Mouse (Mus musculus): ENCODE results near the gene Pde6b. TPM values are rescaled to one million over a fixed set of nuclear protein-coding genes. Genes with fewer than 3 reads are reported as not detected.

Pde6b gene
- total and polyA plus RNA-seq, 2 experiments from 2014 or later: 0.26 TPM; not detected in 1

DNA sequence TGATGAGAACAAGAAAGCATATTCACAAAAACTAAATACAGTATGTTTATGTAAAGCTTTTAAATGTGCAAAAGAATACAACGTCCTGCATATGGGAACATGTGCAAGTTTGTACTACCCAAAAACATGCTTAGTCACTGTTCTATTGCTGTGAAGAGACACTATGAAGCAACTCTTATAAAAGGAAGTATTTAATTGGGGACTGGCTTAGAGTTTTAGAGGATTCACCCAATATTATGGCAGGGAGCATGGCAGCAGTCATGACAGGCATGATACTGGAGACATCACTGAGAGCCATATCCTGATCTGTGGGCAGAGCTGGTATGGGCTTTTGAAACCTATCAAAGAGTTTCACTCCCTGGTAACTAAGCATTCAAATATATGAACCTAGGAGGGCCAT lies 30.3 kb upstream of the Pde6b start:
- 96% methylated on average over 1 of the region's 1 CpGs for WGBS
- Histone ChIP-seq H3K4me3 (ENCODE audit: low read length) (no peak overlapping the region), H3K4me1 (ENCODE audit: insufficient read depth, low read length) (no peaks in the 10 kb centered on the region), H3K27me3 (ENCODE audit: insufficient read depth, low read length) (no peaks in the 10 kb centered on the region), H3K4me2 (ENCODE audit: low read depth, low read length) (no peak overlapping the region), H3K27ac (no peak overlapping the region), H3K9ac (replicated peaks; ENCODE audit: low read length) (no peak overlapping the region), H3K9me3 (ENCODE audit: low read length) (no peaks in the 10 kb centered on the region), H3K36me3 (ENCODE audit: insufficient read depth, low read length) (no peaks in the 10 kb centered on the region)
- no peak for TF ChIP-seq CTCF (IDR thresholded peaks at IDR 0.05; ENCODE audit: low read depth)
- no peak for DNase-seq (ENCODE audit: low spot score)
- ATAC-seq: no peak

GRCm38 (mm10) chr5:108359491-108359890 lies 28.7 kb upstream of the Pde6b start:
- Histone ChIP-seq H3K36me3 (ENCODE audit: insufficient read depth, low read length) (no peaks in the 10 kb centered on the region), H3K27me3 (ENCODE audit: insufficient read depth, low read length) (peaks cover 1% of the 10 kb centered on the region; the same call in 1 of the 2 replicates), H3K9me3 (ENCODE audit: low read length) (no peaks in the 10 kb centered on the region), H3K4me3 (ENCODE audit: low read length) (no peak overlapping the region), H3K9ac (replicated peaks; ENCODE audit: low read length) (no peak overlapping the region), H3K27ac (no peak overlapping the region), H3K4me2 (ENCODE audit: low read depth, low read length) (no peak overlapping the region), H3K4me1 (ENCODE audit: insufficient read depth, low read length) (no peaks in the 10 kb centered on the region)
- no peak for DNase-seq (ENCODE audit: low spot score)
- 89% methylated on average over 9 of the region's 9 CpGs for WGBS
- no peak for ATAC-seq
- no peak for TF ChIP-seq CTCF (IDR thresholded peaks at IDR 0.05; ENCODE audit: low read depth)

DNA sequence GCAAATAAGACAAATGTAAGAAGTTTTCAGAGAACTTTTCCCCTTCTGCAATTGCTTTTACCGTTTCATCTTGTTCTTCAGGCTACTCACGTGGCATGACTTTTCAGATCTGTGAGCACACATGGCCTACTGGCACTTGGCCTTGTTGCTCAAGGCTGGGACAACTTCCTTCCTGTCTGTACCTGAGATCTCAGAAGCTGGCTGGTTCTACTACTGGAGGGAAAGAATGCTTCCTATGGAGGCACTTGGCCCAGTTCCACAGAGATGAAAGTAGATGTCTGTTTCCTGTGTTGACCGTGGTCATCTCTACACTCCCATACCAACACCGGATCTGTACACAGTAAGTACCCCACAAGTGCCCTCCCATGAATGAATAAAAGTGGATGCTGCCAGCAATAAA lies 28.0 kb upstream of the Pde6b start:
- no peak overlapping the region for H3K27ac ChIP-seq
- no peaks in the 10 kb centered on the region for H3K4me1 ChIP-seq (ENCODE audit: insufficient read depth, low read length)
- no peak overlapping the region for H3K4me2 ChIP-seq (ENCODE audit: low read depth, low read length)
- H3K27me3 ChIP-seq (ENCODE audit: insufficient read depth, low read length): peaks cover 8% of the 10 kb centered on the region
- TF ChIP-seq CTCF (IDR thresholded peaks at IDR 0.05; ENCODE audit: low read depth): no peak
- ATAC-seq (no peak), DNase-seq (ENCODE audit: low spot score) (no peak)
- WGBS: 87% methylated on average over 4 of the region's 4 CpGs
- H3K36me3 ChIP-seq (ENCODE audit: insufficient read depth, low read length): no peaks in the 10 kb centered on the region
- no peak overlapping the region for H3K9ac ChIP-seq (replicated peaks; ENCODE audit: low read length)
- H3K9me3 ChIP-seq (ENCODE audit: low read length): no peaks in the 10 kb centered on the region
- H3K4me3 ChIP-seq (ENCODE audit: low read length): no peak overlapping the region

DNA sequence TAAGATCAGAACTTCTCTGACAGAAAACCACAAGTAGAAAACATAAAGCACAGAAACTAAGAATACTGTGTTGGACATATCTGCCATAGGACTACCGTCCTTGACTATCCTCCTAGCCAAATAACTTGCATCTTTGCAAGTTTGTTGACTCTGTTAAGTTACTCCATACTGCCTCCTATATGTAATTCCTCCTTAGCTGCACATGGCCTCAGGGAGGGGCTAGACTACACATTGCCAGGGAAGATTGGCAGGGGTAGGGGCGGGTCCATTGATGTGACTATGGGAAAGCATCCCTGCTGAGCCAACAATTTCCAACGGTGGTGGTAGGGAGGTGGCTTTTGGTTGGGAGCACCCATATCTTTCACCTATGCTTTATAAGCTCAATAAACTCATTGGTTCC lies 25.9 kb upstream of the Pde6b start:
- no peak overlapping the region for H3K27ac ChIP-seq
- 31% methylated on average over 3 of the region's 3 CpGs for WGBS
- H3K4me1 ChIP-seq (ENCODE audit: insufficient read depth, low read length): no peaks in the 10 kb centered on the region
- H3K9ac ChIP-seq (replicated peaks; ENCODE audit: low read length): no peak overlapping the region
- DNase-seq (ENCODE audit: low spot score): peak; percentile 42
- H3K4me3 ChIP-seq (ENCODE audit: low read length): no peak overlapping the region
- peak; percentile 43 for TF ChIP-seq CTCF (IDR thresholded peaks at IDR 0.05; ENCODE audit: low read depth)
- no peak overlapping the region for H3K4me2 ChIP-seq (ENCODE audit: low read depth, low read length)
- no peaks in the 10 kb centered on the region for H3K9me3 ChIP-seq (ENCODE audit: low read length)
- H3K36me3 ChIP-seq (ENCODE audit: insufficient read depth, low read length): no peaks in the 10 kb centered on the region
- H3K27me3 ChIP-seq (ENCODE audit: insufficient read depth, low read length): peaks cover 9% of the 10 kb centered on the region
- ATAC-seq: no peak

DNA sequence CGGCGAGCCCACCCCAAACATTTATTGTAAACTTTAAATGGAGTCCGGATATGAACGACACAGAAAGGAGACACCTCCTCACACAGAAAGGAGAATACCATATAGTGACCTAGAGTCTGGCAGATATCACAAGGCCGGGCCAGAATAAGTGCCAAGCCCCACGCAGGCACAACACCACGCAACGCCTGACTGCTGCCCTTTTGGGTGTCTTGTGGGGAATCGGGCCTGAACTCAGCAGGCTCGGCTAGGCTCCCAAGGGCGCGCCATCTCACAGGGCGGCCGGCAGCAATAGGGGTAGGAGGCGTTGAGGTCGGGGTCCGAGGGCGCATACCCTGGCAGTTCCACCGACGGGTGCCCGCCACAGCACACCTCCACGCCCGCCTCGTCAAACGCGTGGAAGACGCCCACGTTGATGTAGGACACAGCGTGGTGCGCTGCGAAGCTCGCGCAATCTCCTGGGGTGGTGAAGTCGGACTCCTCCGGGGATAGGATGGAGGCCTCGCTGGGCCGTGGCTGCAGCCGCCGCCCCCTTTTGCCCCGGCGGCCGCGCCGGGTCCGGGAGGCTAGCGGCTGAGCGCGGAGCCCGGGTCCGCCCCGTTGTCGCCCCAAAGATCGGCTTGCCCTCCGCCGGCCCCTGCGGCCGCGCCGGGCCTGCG lies 21.7 kb upstream of the Pde6b start:
- no peak for TF ChIP-seq CTCF (IDR thresholded peaks at IDR 0.05; ENCODE audit: low read depth)
- DNase-seq (ENCODE audit: low spot score) (no peak), ATAC-seq (peak; percentile 8; the same call in 1 of the 2 replicates)
- Histone ChIP-seq H3K9me3 (ENCODE audit: low read length) (no peaks in the 10 kb centered on the region), H3K36me3 (ENCODE audit: insufficient read depth, low read length) (no peaks in the 10 kb centered on the region), H3K4me2 (ENCODE audit: low read depth, low read length) (peak overlapping the region; percentile 88), H3K4me1 (ENCODE audit: insufficient read depth, low read length) (peaks cover 4% of the 10 kb centered on the region; the same call in 1 of the 2 replicates), H3K9ac (replicated peaks; ENCODE audit: low read length) (peak overlapping the region; percentile 79), H3K4me3 (ENCODE audit: low read length) (peak overlapping the region; percentile 72), H3K27me3 (ENCODE audit: insufficient read depth, low read length) (peaks cover 29% of the 10 kb centered on the region), H3K27ac (peak overlapping the region; percentile 71; the same call in 1 of the 2 replicates)
- 3% methylated on average over 58 of the region's 60 CpGs for WGBS

GRCm38 (mm10) chr5:108366984-108367841 lies 21.0 kb upstream of the Pde6b start:
- H3K4me1 ChIP-seq (ENCODE audit: insufficient read depth, low read length): peaks cover 4% of the 10 kb centered on the region; the same call in 1 of the 2 replicates
- peaks cover 37% of the 10 kb centered on the region for H3K27me3 ChIP-seq (ENCODE audit: insufficient read depth, low read length)
- no peaks in the 10 kb centered on the region for H3K9me3 ChIP-seq (ENCODE audit: low read length)
- H3K9ac ChIP-seq (replicated peaks; ENCODE audit: low read length): peak overlapping the region; percentile 79
- ATAC-seq (peak; percentile 48), DNase-seq (ENCODE audit: low spot score) (peak; percentile 50)
- WGBS: 5% methylated on average over 70 of the region's 100 CpGs
- H3K36me3 ChIP-seq (ENCODE audit: insufficient read depth, low read length): no peaks in the 10 kb centered on the region
- peak overlapping the region; percentile 72 for H3K4me3 ChIP-seq (ENCODE audit: low read length)
- H3K4me2 ChIP-seq (ENCODE audit: low read depth, low read length): peak overlapping the region; percentile 88
- TF ChIP-seq CTCF (IDR thresholded peaks at IDR 0.05; ENCODE audit: low read depth): peak; percentile 26; the same call in 1 of the 2 replicates
- peak overlapping the region; percentile 71 for H3K27ac ChIP-seq
